Mouse (Mus musculus) testis, adult 2 months (tissue): ENCODE measurements at regions not wholly inside any gene's neighbourhood (a gene's known extent, or its start where the extent isn't known, plus 50 kb on each side); places are given as distances from the start of the nearest gene placed in this dataset.

ENCODE experiments used
- H3K27ac ChIP-seq: fragments of 200-500 bp; 2 replicates; pipeline ENCODE4 v1.5.1; 2012; ENCODE audit warnings: low read depth, low read length; ENCODE audit not compliant: control insufficient read depth, insufficient read depth
- H3K27me3 ChIP-seq: fragments of 200-500 bp; 2 replicates; pipeline ENCODE4 v1.6.1; 2012; ENCODE audit warnings: mild to moderate bottlenecking, low read length, moderate library complexity; ENCODE audit not compliant: control insufficient read depth, insufficient read depth
- H3K36me3 ChIP-seq: fragments of 200-500 bp; 2 replicates; pipeline ENCODE4 v1.6.1; 2012; ENCODE audit warnings: mild to moderate bottlenecking, low read length; ENCODE audit not compliant: control insufficient read depth, insufficient read depth
- H3K4me1 ChIP-seq: fragments of 200-500 bp; 2 replicates; pipeline ENCODE4 v1.6.1; 2012; ENCODE audit warnings: low read length; ENCODE audit not compliant: control insufficient read depth, insufficient read depth
- H3K4me3 ChIP-seq: fragments of 200-500 bp; 2 replicates; pipeline ENCODE4 v1.5.1; 2012; ENCODE audit warnings: low read depth, mild to moderate bottlenecking, low read length, moderate library complexity, mixed read lengths; ENCODE audit not compliant: control insufficient read depth
- CTCF ChIP-seq: fragments of 200-500 bp; IDR thresholded peaks from 2 replicates; pipeline ENCODE4 v1.5.1; 2012; ENCODE audit warnings: low read depth, mild to moderate bottlenecking, inconsistent platforms, low read length, moderate library complexity; ENCODE audit not compliant: control insufficient read depth, insufficient read depth, insufficient replicate concordance
- POLR2A ChIP-seq: fragments of 200-500 bp; IDR thresholded peaks from 2 replicates; pipeline ENCODE4 v1.6.1; 2012; ENCODE audit warnings: low read depth, mild to moderate bottlenecking, inconsistent platforms, low read length, moderate library complexity; ENCODE audit not compliant: control insufficient read depth

DNA sequence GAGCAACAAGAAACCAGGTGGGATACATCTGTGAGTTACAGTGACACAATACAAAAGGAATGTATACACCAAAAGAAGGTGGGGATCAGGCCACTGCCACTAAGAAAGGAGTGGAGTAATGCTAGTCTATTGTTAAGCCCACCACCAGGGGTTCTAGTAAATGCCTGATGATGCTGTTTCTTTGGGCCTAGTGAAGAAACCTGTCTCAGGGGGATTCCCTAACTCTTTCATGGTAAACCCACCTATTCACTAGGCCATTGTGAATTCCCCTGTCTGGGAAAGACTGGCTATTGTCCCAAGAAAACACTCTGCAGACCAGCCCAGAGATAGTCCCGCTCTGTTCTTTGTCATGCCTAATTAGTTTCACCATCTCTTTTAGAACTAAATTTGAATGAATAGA is 368.2 kb downstream of the Wdr20rt start:
- Histone ChIP-seq H3K27ac (no peak overlapping the region), H3K36me3 (no peaks in the 10 kb centered on the region), H3K27me3 (no peaks in the 10 kb centered on the region), H3K4me3 (no peak overlapping the region), H3K4me1 (no peaks in the 10 kb centered on the region)
- no peak for TF ChIP-seq CTCF
- no peak for TF ChIP-seq POLR2A

DNA sequence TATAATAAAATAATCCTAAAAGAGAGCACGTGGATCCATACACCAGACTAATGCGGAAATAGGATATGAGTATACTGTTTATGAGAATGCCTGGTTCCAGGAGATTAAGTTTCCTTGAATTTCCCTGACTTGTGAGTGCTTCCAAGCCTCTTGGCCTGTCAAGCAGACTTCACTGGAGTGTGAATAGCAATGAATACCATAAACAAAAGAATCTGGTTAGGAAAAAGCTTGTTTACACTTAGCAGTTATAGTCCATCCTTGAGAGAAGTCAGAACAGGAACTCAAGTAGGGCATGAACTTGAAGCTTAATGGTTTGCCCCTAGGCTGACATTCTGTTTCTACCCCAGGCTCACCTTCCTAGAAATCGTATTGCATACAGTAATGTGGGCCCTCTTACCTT is 368.8 kb downstream of the Wdr20rt start:
- Histone ChIP-seq H3K27ac (no peak overlapping the region), H3K4me3 (no peak overlapping the region), H3K36me3 (no peaks in the 10 kb centered on the region), H3K27me3 (no peaks in the 10 kb centered on the region), H3K4me1 (no peaks in the 10 kb centered on the region)
- TF ChIP-seq CTCF, result no peak
- TF ChIP-seq POLR2A, result no peak

DNA sequence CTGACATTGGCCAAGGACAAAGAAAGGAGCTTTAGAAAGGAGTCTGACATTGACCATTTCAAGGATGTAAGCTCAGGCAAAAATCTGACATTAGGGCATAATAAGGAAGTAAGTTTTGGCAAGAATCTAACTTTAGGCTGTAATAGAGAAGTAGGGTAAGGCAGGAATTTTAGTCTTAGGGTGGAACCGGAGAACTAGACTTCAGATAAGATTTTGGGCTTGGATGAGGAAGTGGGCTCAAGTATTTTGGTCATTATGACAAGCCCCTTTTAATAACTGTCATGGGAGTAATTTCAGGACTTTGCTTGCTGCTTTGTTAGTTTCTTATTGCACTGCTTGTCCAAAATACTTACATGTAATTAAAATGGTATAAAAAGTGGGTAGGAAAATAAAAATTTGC is 418.9 kb downstream of the Wdr20rt start:
- Histone ChIP-seq H3K27me3 (no peaks in the 10 kb centered on the region), H3K4me1 (no peaks in the 10 kb centered on the region), H3K36me3 (no peaks in the 10 kb centered on the region), H3K27ac (no peak overlapping the region), H3K4me3 (no peak overlapping the region)
- TF ChIP-seq CTCF, result no peak
- no peak for TF ChIP-seq POLR2A

DNA sequence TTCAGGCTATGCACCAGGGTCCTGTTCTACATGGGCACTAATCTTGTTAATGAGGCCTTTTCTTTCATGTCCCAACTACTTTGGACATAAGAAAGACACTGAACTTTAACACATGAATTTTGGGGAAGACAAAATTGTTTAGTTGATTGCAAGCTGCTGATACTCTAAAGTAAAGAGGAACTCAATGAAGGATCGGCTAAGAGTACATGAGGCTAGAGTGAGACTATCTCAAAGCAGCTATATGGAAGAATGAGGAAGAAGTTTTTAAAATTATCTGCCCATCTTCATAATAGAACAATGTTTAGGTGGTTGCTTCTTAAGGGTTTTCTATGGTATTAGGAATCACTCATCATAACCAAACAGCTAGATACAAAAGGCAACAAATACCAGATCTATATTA is 431.5 kb downstream of the Wdr20rt start:
- H3K36me3 ChIP-seq, result no peaks in the 10 kb centered on the region
- H3K27me3 ChIP-seq, result no peaks in the 10 kb centered on the region
- no peak for TF ChIP-seq POLR2A
- no peak for TF ChIP-seq CTCF
- no peak overlapping the region for H3K4me3 ChIP-seq
- no peaks in the 10 kb centered on the region for H3K4me1 ChIP-seq
- H3K27ac ChIP-seq, result no peak overlapping the region

DNA sequence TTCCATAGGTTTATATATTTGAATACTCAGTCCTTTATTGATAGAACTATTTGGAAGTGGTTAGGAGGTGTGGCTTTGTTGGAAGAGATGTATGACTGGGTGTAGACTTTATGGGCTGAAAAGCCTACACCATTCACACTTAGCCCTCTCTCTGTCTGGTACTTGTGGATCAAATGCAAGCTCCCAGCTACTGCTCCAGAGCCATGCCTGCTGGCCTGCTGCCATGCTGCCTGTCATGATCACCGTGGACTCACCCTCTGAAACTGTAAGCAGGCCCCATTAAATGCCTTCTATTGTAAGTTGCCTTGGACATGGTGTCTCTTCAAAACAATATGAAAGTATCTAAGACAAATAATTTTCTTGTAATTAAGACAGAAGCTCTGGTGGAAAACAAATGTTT is 446.4 kb downstream of the Wdr20rt start:
- TF ChIP-seq POLR2A (no peak), CTCF (no peak)
- Histone ChIP-seq H3K36me3 (no peaks in the 10 kb centered on the region), H3K27me3 (no peaks in the 10 kb centered on the region), H3K4me3 (no peak overlapping the region), H3K27ac (no peak overlapping the region), H3K4me1 (no peaks in the 10 kb centered on the region)

DNA sequence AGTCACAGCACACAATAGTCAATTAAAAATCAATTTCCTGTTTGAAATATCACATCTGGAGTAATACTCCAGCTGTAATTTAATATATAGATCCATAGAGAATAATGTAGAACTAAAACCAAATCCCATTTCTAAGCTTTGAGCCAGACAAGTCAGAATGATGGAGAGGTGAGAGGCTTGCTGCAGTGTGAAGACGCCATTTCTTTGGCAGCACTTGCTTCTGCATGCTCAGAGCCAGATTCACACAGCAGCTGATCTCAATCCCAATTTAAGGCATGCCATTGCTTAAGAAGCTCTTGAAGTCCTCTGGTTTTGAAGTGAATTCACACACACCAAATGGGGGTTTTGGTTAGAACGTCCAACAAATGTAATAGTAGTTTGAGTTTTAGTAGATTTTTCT is 447.9 kb downstream of the Wdr20rt start:
- Histone ChIP-seq H3K36me3 (no peaks in the 10 kb centered on the region), H3K27me3 (no peaks in the 10 kb centered on the region), H3K4me3 (no peak overlapping the region), H3K27ac (no peak overlapping the region), H3K4me1 (no peaks in the 10 kb centered on the region)
- TF ChIP-seq POLR2A, result no peak
- no peak for TF ChIP-seq CTCF

DNA sequence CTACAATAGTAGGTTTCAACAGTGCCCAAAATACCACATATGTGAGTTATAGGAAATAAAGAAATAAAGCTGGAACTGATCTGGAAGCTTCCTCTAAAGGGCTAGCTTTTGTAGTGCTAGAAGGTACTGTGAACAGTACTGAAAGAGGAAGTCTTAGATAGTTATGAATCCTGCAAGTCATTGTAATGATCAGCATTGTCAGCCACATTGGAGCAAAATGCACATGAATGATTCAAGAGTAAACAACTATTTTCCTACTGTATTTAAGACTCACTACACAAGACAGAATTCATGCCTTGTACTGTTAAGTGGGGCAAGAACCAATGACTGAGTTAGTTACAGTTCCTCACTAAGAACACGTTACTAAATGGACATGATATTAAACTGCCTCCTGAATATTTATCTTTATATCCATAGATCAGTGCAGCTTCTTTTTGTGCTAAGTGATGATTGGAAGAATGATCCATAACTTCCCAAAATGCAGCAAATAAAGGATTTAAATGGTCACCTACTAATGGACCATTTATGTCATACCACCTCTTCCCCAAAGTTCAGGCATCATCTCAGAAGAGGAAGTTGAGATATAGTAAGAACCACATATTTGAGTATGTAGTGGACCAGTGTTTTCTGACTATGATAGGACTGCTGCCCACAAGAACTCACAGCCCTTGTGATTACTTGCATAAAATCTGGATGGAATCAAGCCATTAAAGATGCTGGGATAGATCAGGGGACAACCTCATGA is 449.8 kb downstream of the Wdr20rt start:
- Histone ChIP-seq H3K27me3 (no peaks in the 10 kb centered on the region), H3K27ac (no peak overlapping the region), H3K4me3 (no peak overlapping the region), H3K4me1 (no peaks in the 10 kb centered on the region), H3K36me3 (no peaks in the 10 kb centered on the region)
- TF ChIP-seq CTCF (no peak), POLR2A (no peak)
